Mouse (Mus musculus) ES-Bruce4 (cell line): Measurements from ENCODE around the gene Enc1. TPM values are rescaled to one million over a fixed set of nuclear protein-coding genes. Genes with fewer than 3 reads are reported as not detected.

Experiments
- H3K27ac ChIP-seq: 2 replicates; pipeline ENCODE4 v1.5.1; 2012; ENCODE audit warnings: low read length, inconsistent platforms; ENCODE audit not compliant: insufficient read depth
- H3K27me3 ChIP-seq: 2 replicates; pipeline ENCODE4 v1.6.1; 2012; ENCODE audit warnings: mild to moderate bottlenecking, low read length, inconsistent platforms; ENCODE audit not compliant: control insufficient read depth, poor library complexity, insufficient read depth, severe bottlenecking
- H3K36me3 ChIP-seq: 2 replicates; pipeline ENCODE4 v1.6.1; 2012; ENCODE audit warnings: inconsistent platforms, mild to moderate bottlenecking, low read length, moderate library complexity; ENCODE audit not compliant: control insufficient read depth, poor library complexity, insufficient read depth, severe bottlenecking
- H3K4me1 ChIP-seq: one replicate; pipeline ENCODE4 v1.8.1; 2011; ENCODE audit warnings: low read length; ENCODE audit not compliant: control insufficient read depth, insufficient read depth
- H3K4me3 ChIP-seq: 2 replicates; pipeline ENCODE4 v1.5.1; 2011; ENCODE audit warnings: low read depth, mild to moderate bottlenecking, low read length
- H3K9ac ChIP-seq: 2 replicates; pipeline ENCODE4 v1.6.1; 2012; ENCODE audit warnings: low read depth, mild to moderate bottlenecking, inconsistent platforms; ENCODE audit not compliant: poor library complexity, severe bottlenecking
- H3K9me3 ChIP-seq: replicated peaks from 2 replicates; pipeline ENCODE4 v1.6.1; 2012; ENCODE audit warnings: mild to moderate bottlenecking, low read length, inconsistent platforms; ENCODE audit not compliant: control insufficient read depth, poor library complexity, insufficient read depth, severe bottlenecking
- CTCF ChIP-seq: IDR thresholded peaks from one replicate; pipeline ENCODE4 v1.8.1; 2011; ENCODE audit warnings: low read depth, low read length
- EP300 ChIP-seq: IDR thresholded peaks from 2 replicates; pipeline ENCODE4 v1.6.1; 2011; ENCODE audit warnings: low read depth, low read length; ENCODE audit not compliant: insufficient read depth
- POLR2A ChIP-seq: IDR thresholded peaks from one replicate; pipeline ENCODE4 v1.8.1; 2011; ENCODE audit warnings: low read length; ENCODE audit not compliant: insufficient read depth
- polyA plus RNA-seq: library from polyadenylated mRNA; stranded (reverse); fragments of >200 nt; gene quantifications from 2 replicates; pipeline ENCODE4 v1.2.4, GENCODE M21; 2011; ENCODE audit warnings: low read depth; ENCODE audit not compliant: missing spikeins, insufficient read depth, insufficient read length

The Enc1 gene
- polyA plus RNA-seq = 83.0 TPM in 2 replicates

- Histone ChIP-seq H3K9me3 (no peaks in the 10 kb centered on the region), H3K27ac (peak within 1 kb of the TSS; percentile 81), H3K4me3 (peak within 1 kb of the TSS; percentile 75), H3K36me3 (peaks cover 13% of the 10 kb centered on the region), H3K9ac (peak within 1 kb of the TSS; percentile 97), H3K27me3 (no peaks in the 10 kb centered on the region), H3K4me1 (peaks cover 9% of the 10 kb centered on the region)
- TF ChIP-seq CTCF (peak; percentile 34), EP300 (0 out of 2 replicates have a peak, but pooled peaks have one; percentile 44), POLR2A (no peak)
These were observed at the start of gene Enc1 for GRCm38 (mm10) chr13:97240965-97241786. Enc1 (plus strand) TSS chr13:97241105.

GRCm38 (mm10) chr13:97192649-97193048, 48.3 kb upstream of the Enc1 start:
- no peaks in the 10 kb centered on the region for H3K4me1 ChIP-seq
- no peaks in the 10 kb centered on the region for H3K27me3 ChIP-seq
- no peak for TF ChIP-seq POLR2A
- H3K36me3 ChIP-seq = peaks cover 16% of the 10 kb centered on the region
- no peaks in the 10 kb centered on the region for H3K9me3 ChIP-seq
- no peak overlapping the region for H3K9ac ChIP-seq
- H3K27ac ChIP-seq = no peak overlapping the region
- no peak overlapping the region for H3K4me3 ChIP-seq

- Histone ChIP-seq H3K27me3 (no peaks in the 10 kb centered on the region), H3K4me1 (no peaks in the 10 kb centered on the region), H3K4me3 (no peak overlapping the region), H3K36me3 (peaks cover 13% of the 10 kb centered on the region), H3K27ac (no peak overlapping the region), H3K9me3 (no peaks in the 10 kb centered on the region), H3K9ac (no peak overlapping the region)
- no peak for TF ChIP-seq CTCF
These were observed 47.5 kb upstream of the Enc1 start for GRCm38 (mm10) chr13:97193420-97193819.

GRCm38 (mm10) chr13:97196186-97196924, 44.5 kb upstream of the Enc1 start:
- Histone ChIP-seq H3K27ac (peak overlapping the region; percentile 58), H3K9me3 (no peaks in the 10 kb centered on the region), H3K9ac (peak overlapping the region; percentile 60; the same call in 1 of the 2 replicates), H3K4me1 (no peaks in the 10 kb centered on the region), H3K27me3 (no peaks in the 10 kb centered on the region), H3K4me3 (peak overlapping the region; percentile 47), H3K36me3 (peaks cover 5% of the 10 kb centered on the region; the same call in 1 of the 2 replicates)
- TF ChIP-seq POLR2A = no peak
- no peak for TF ChIP-seq EP300

GRCm38 (mm10) chr13:97196925-97197218, 44.0 kb upstream of the Enc1 start:
- Histone ChIP-seq H3K27ac (no peak overlapping the region), H3K9ac (peak overlapping the region; percentile 60; the same call in 1 of the 2 replicates), H3K9me3 (no peaks in the 10 kb centered on the region), H3K4me1 (no peaks in the 10 kb centered on the region), H3K36me3 (peaks cover 4% of the 10 kb centered on the region; the same call in 1 of the 2 replicates), H3K4me3 (peak overlapping the region; percentile 47), H3K27me3 (no peaks in the 10 kb centered on the region)
- TF ChIP-seq POLR2A = no peak
- TF ChIP-seq EP300 = no peak
- TF ChIP-seq CTCF = no peak

- Histone ChIP-seq H3K27ac (peak within 1 kb of the TSS; percentile 46), H3K4me1 (no peaks in the 10 kb centered on the region), H3K36me3 (0 out of 2 replicates have a peak, but pooled peaks cover 3% of the 10 kb centered on the region), H3K4me3 (peak within 1 kb of the TSS; percentile 68), H3K27me3 (no peaks in the 10 kb centered on the region), H3K9ac (peak within 1 kb of the TSS; percentile 60), H3K9me3 (no peaks in the 10 kb centered on the region)
- TF ChIP-seq EP300 (peak; percentile 69; the same call in 1 of the 2 replicates), CTCF (no peak), POLR2A (peak; percentile 87)
These were observed 42.9 kb upstream of the Enc1 start, which contains the start of gene Hexb for GRCm38 (mm10) chr13:97197932-97198562. Hexb (minus strand) TSS chr13:97198357.
